Mouse (Mus musculus) olfactory bulb, adult 2 months (tissue): ENCODE results near the gene Nars2.

ENCODE experiments used
- CTCF ChIP-seq: fragments of 200-500 bp; IDR thresholded peaks from 2 replicates; pipeline ENCODE4 v1.5.1; 2012; ENCODE audit warnings: low read depth, mild to moderate bottlenecking, low read length, moderate library complexity; ENCODE audit not compliant: insufficient read depth
- POLR2A ChIP-seq: fragments of 200-500 bp; IDR thresholded peaks from 2 replicates; pipeline ENCODE4 v1.6.1; 2012; ENCODE audit warnings: mild to moderate bottlenecking, low read depth, low read length, moderate library complexity; ENCODE audit not compliant: insufficient read depth

- TF ChIP-seq POLR2A (no peak), CTCF (no peak)
These were observed 132.9 kb downstream of the Nars2 start for GRCm38 (mm10) chr7:97084181-97084580.
